In genomic region chr16:92847762-92848300, GRCm38 (mm10) we compare ENCODE assay signal across 23 mouse cellular contexts. TPM values are rescaled to one million over a fixed set of nuclear protein-coding genes. Genes with fewer than 3 reads are reported as not detected.
DNase-seq lines count a peak whose midpoint lies in the region; ATAC-seq and TF ChIP-seq lines count a peak whose summit lies in the region.
"Had no signal": no experiment of that assay in that cellular context is flagged by ENCODE, and none has a peak within 500 bp of the region (broad histone marks: within the 10 kb centered on the region; RNA-seq: fewer than 3 reads in every experiment).

No protein-coding gene starts in this region.

- H3K4me2 ChIP-seq in limb, embryonic 14.5 days (replicated peaks; ENCODE audit: low read depth, low read length, severe bottlenecking): no peak overlapping the region
- H3K4me2 ChIP-seq: embryonic facial prominence, embryonic 12.5 days; heart, embryonic 11.5 days; midbrain, embryonic 13.5 days had no signal

- peak in 1 of 2 experiments; percentile 69; a peak in 2 of 4 replicates for TF ChIP-seq EP300 in MEL (IDR thresholded peaks at IDR 0.05; ENCODE audit: low read depth in 1 of 2, low read length in 2 of 2)

- no peak for ATAC-seq in limb, embryonic 14.5 days (ENCODE audit: low FRiP score, low read depth)
- ATAC-seq in granulocyte monocyte progenitor cell, adult 5-6 weeks (replicated peaks; ENCODE audit: poor library complexity, severe bottlenecking): peak; percentile 78
- ATAC-seq: CD4-positive, CD25-positive, alpha-beta regulatory T cell, adult 4 months; hindbrain, embryonic 16.5 days; liver, postnatal 0 days; midbrain, embryonic 13.5 days had no signal

- H3K4me1 ChIP-seq in limb, embryonic 14.5 days (ENCODE audit: control insufficient read depth, insufficient read depth, low read length): peaks cover 8% of the 10 kb centered on the region; the same call in 1 of the 2 replicates
- peaks cover 12% of the 10 kb centered on the region for H3K4me1 ChIP-seq in limb, embryonic 10.5 days
- H3K4me1 ChIP-seq in MEL (ENCODE audit: control insufficient read depth in 1 of 2, insufficient read depth in 2 of 2, low read length in 2 of 2): peaks cover 3 to 5% of the 10 kb centered on the region in 2 experiments; a peak in 2 of 4 replicates

- no peak for TF ChIP-seq CTCF in MEL (IDR thresholded peaks at IDR 0.05 in 2 of 3, conservative IDR thresholded peaks at IDR 0.05 in 1 of 3; ENCODE audit: control insufficient read depth in 1 of 3, insufficient read depth in 1 of 3, low read depth in 2 of 3, low read length in 3 of 3, poor library complexity in 1 of 3, severe bottlenecking in 1 of 3)

- H3K27me3 ChIP-seq in limb, embryonic 14.5 days (ENCODE audit: control insufficient read depth, insufficient read depth, low read length): no peaks in the 10 kb centered on the region
- no peaks in the 10 kb centered on the region for H3K27me3 ChIP-seq in limb, embryonic 10.5 days (ENCODE audit: low read depth, poor library complexity, severe bottlenecking)
- H3K27me3 ChIP-seq in MEL (ENCODE audit: control insufficient read depth in 1 of 2, insufficient read depth in 2 of 2, low read length in 2 of 2): no peaks in the 10 kb centered on the region
- H3K27me3 ChIP-seq: embryonic facial prominence, embryonic 12.5 days; midbrain, embryonic 13.5 days had no signal

- no peaks in the 10 kb centered on the region for H3K79me2 ChIP-seq in MEL (ENCODE audit: control insufficient read depth, insufficient read depth, low read length, poor library complexity)

- H3K36me3 ChIP-seq in limb, embryonic 14.5 days (ENCODE audit: control insufficient read depth, insufficient read depth, low read length): no peaks in the 10 kb centered on the region
- H3K36me3 ChIP-seq in limb, embryonic 10.5 days: no peaks in the 10 kb centered on the region
- H3K36me3 ChIP-seq in MEL (ENCODE audit: control insufficient read depth in 1 of 2, insufficient read depth in 2 of 2, low read length in 2 of 2): peaks cover 0 to 7% of the 10 kb centered on the region in 2 experiments; a peak in 2 of 4 replicates
- H3K36me3 ChIP-seq: embryonic facial prominence, embryonic 12.5 days; G1E; midbrain, embryonic 13.5 days had no signal

- TF ChIP-seq RAD21 in MEL (IDR thresholded peaks at IDR 0.05; ENCODE audit: low read depth, low read length): no peak

- H3K9me3 ChIP-seq in limb, embryonic 14.5 days (ENCODE audit: control insufficient read depth, low read length): no peaks in the 10 kb centered on the region
- no peaks in the 10 kb centered on the region for H3K9me3 ChIP-seq in limb, embryonic 10.5 days (replicated peaks)
- H3K9me3 ChIP-seq in MEL (replicated peaks; ENCODE audit: insufficient read depth, low read length): no peaks in the 10 kb centered on the region
- H3K9me3 ChIP-seq: embryonic facial prominence, embryonic 12.5 days; midbrain, embryonic 13.5 days had no signal

- H3K4me3 ChIP-seq in limb, embryonic 14.5 days (replicated peaks; ENCODE audit: low read length): no peak overlapping the region
- no peak overlapping the region for H3K4me3 ChIP-seq in limb, embryonic 10.5 days
- no peak overlapping the region for H3K4me3 ChIP-seq in MEL (ENCODE audit: control insufficient read depth in 1 of 2, insufficient read depth in 1 of 2, low read depth in 2 of 2, low read length in 2 of 2)
- H3K4me3 ChIP-seq: embryonic facial prominence, embryonic 12.5 days; midbrain, embryonic 13.5 days had no signal

- no peak overlapping the region for H3K9ac ChIP-seq in limb, embryonic 14.5 days (ENCODE audit: low read depth, low read length, severe bottlenecking)
- H3K9ac ChIP-seq in MEL (ENCODE audit: control insufficient read depth, low read depth, low read length, poor library complexity, severe bottlenecking): no peak overlapping the region
- H3K9ac ChIP-seq: embryonic facial prominence, embryonic 12.5 days; liver, postnatal 0 days; midbrain, embryonic 13.5 days had no signal

- WGBS in limb, embryonic 14.5 days: 87% methylated on average over 3 of the region's 3 CpGs
- WGBS in limb, embryonic 10.5 days: 86% methylated on average over 3 of the region's 3 CpGs

- no peak overlapping the region for H3K27ac ChIP-seq in limb, embryonic 14.5 days (replicated peaks; ENCODE audit: low read depth, low read length)
- H3K27ac ChIP-seq in limb, embryonic 10.5 days: no peak overlapping the region
- no peak overlapping the region for H3K27ac ChIP-seq in MEL (ENCODE audit: control insufficient read depth, low read depth, low read length)
- H3K27ac ChIP-seq: embryonic facial prominence, embryonic 12.5 days; midbrain, embryonic 13.5 days had no signal

- peak; percentile 32 for DNase-seq in limb, embryonic 14.5 days (ENCODE audit: low spot score)
- DNase-seq in limb, embryonic 10.5 days (ENCODE audit: low spot score): no peak
- peak; percentile 85 for DNase-seq in MEL (ENCODE audit: low read depth, low spot score)
- peak; percentile 63 for DNase-seq in NIH3T3 (ENCODE audit: low read depth)
- DNase-seq in gastrocnemius, adult 18-20 months (ENCODE audit: low spot score): no peak
- no peak for DNase-seq in cerebellum, adult 9-10 months
- DNase-seq in retina, postnatal 1 day: no peak
- DNase-seq: cerebellum, adult 11-12 months; cerebellum, postnatal 36 days; heart, postnatal 36 days; kidney, adult 2 months; kidney, postnatal 25 days; liver; liver, postnatal 0 days; right cerebral cortex, adult 18-20 months; thymus, adult 18-20 months had no signal

- TF ChIP-seq POLR2A in limb, embryonic 14.5 days (IDR thresholded peaks at IDR 0.05; ENCODE audit: borderline replicate concordance, extremely low read depth, insufficient read depth, insufficient read length): no peak
- TF ChIP-seq POLR2A in MEL (IDR thresholded peaks at IDR 0.05; ENCODE audit: control insufficient read depth in 1 of 2, insufficient read depth in 1 of 2, low read depth in 1 of 2, low read length in 2 of 2, poor library complexity in 1 of 2): no peak

TF ChIP-seq in MEL, 35 proteins besides CTCF, POLR2A, EP300 and RAD21:
- TF ChIP-seq GATA1 (IDR thresholded peaks at IDR 0.05; ENCODE audit: low read depth, low read length) (peak; percentile 73), SIN3A (IDR thresholded peaks at IDR 0.05; ENCODE audit: low read length) (0 out of 2 replicates have a peak, but pooled peaks have one; percentile 30), HCFC1 (IDR thresholded peaks at IDR 0.05; ENCODE audit: low read depth, low read length) (0 out of 2 replicates have a peak, but pooled peaks have one; percentile 33), ETS1 (IDR thresholded peaks at IDR 0.05; ENCODE audit: low read depth, low read length) (peak; percentile 64), MXI1 (IDR thresholded peaks at IDR 0.05; ENCODE audit: low read depth, low read length) (no peak), POLR2AphosphoS2 (IDR thresholded peaks at IDR 0.05; ENCODE audit: low read length) (no peak), TAL1 (IDR thresholded peaks at IDR 0.05; ENCODE audit: low read length) (no peak), JUND (IDR thresholded peaks at IDR 0.05; ENCODE audit: low read depth, low read length) (0 out of 2 replicates have a peak, but pooled peaks have one; percentile 34), MAX (IDR thresholded peaks at IDR 0.05; ENCODE audit: low read length) (no peak)

RNA-seq across cellular contexts. Expression of gene Runx1, which starts 21.9 kb away (rescaled TPM):
- polyA plus RNA-seq in limb, embryonic 14.5 days (2012; rRNA removed): 5.2 and 8.1 TPM in 2 replicates
- polyA plus RNA-seq in limb, embryonic 14.5 days (2014; fragmentation: Nextera tagmentation; extraction: Ambion mirVana): 4.9 and 5.5 TPM in 2 replicates
- 1.2 TPM in 2 replicates for polyA plus RNA-seq in limb, embryonic 10.5 days (2016; fragmentation: Nextera tagmentation; extraction: Ambion mirVana)
- total RNA-seq in MEL (2012; rRNA removed): 14.3 and 17.1 TPM in 2 replicates
- 10 to 100 TPM in 1 of 2 experiments, not detected in 1; 23.5 TPM for polyA plus RNA-seq in MEL (2012; ENCODE audit: insufficient read depth in 1 of 2, insufficient read length in 2 of 2, low read depth in 1 of 2, low replicate concordance in 2 of 2, missing spikeins in 1 of 2)
- total RNA-seq in granulocyte monocyte progenitor cell, adult 5-6 weeks (2014; fragmentation: Nextera tagmentation): 137 and 200 TPM in 2 replicates
- total RNA-seq in granulocyte monocyte progenitor cell, adult 5-6 weeks (2017): 38.6 and 66.4 TPM in 2 replicates
- 1 to 10 TPM; 2.5 to 3.8 TPM for total RNA-seq in gastrocnemius, adult 18-20 months (2021)

Comparison
In these comparisons a context has a peak if more than half of its experiments do, and no peak if none do; other contexts are left out.
1. DNase-seq: peak in limb, embryonic 14.5 days (single experiment), MEL (single experiment) and NIH3T3 (single experiment); none in limb, embryonic 10.5 days (single experiment), gastrocnemius, adult 18-20 months (single experiment), cerebellum, adult 9-10 months (single experiment) and retina, postnatal 1 day (single experiment).